Mouse (Mus musculus): Measurements from ENCODE around the gene Tor4a.
A peak's percentile ranks its signal among the peaks of the same experiment; 100 is the strongest.

Tor4a gene

DNA sequence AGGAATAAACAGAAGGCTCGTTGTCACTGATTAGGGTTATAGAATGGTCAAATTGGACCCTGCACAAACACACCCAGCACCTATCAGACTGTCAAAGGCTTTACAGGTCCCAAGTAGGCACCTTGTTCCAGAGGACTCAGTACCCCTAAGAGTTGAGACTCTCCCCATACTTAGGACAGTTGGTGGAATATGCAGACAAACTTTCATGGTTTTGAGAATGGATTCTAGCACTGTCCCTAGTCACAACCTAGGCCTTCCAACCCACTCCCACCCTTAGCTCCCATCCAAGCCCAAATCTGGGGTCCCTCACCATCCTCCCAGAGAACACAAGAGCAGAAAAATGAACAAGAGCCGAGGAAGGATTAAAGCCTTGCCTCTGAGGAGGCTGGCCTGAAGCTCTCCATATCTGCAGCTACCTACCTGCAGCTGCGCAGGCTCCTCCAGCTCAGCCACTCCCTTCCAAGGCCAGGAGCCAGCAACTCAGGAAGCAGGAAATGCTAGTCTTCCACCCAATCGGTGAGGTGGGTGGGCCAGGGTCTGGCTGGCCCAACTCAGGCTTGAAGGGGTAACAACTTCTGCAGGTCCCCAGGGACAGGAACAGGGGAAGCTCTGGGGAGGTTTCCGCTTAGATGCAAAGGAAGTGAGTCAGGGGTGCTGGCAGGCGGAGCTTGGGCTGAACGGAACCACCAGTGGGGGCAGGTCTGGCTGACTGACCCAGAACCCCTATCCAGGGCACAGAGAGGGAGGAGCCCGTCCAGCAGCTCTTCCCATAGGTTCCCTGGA, at the start of gene Tor4a:
Tor4a (minus strand) TSS at position 715 of the 783 bp plus-strand sequence.
- DNase-seq (ENCODE audit: low read depth, low spot score), result peak; percentile 88

DNA sequence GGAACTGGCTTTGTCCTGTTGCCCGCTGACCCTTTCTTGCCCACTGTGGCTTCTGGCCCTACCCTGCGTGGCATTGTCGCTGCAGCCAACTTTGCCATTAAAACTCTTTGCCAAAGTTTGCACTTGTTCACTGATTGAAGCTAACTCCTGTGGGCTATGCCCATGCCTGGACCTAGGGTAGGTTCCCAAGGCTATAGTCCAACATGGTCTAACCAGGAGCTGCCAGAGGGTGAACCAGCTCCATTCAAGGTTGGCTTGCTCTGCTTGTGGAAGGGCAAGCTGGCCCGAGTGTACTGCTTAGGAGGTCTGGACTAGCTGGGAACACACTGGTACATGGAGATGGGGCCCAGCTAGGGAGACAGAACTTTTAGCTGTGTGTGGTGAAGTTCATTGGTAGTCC, 47.5 kb upstream of the Tor4a start:
- no peak for DNase-seq (ENCODE audit: low read depth, low spot score)

DNA sequence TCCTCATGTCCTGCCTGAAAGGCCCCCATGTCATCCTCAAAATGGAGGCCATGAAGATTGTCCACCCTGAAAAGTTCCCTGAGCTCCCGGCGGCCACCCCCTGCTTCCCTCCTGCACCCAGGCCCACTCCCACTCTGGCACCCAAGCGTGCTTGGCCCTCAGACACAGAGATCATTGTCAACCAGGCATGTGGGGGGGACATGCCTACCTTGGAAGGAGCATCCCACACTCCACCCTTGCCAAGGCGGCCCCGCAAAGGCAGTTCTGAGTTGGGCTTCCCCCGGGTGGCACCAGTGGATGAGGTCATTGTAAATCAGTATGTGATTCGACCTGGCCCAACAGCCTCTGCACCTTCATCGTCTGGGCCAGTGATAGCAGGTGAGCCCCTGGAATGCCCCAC, 46.7 kb upstream of the Tor4a start:
- DNase-seq (ENCODE audit: low read depth, low spot score), result no peak

DNA sequence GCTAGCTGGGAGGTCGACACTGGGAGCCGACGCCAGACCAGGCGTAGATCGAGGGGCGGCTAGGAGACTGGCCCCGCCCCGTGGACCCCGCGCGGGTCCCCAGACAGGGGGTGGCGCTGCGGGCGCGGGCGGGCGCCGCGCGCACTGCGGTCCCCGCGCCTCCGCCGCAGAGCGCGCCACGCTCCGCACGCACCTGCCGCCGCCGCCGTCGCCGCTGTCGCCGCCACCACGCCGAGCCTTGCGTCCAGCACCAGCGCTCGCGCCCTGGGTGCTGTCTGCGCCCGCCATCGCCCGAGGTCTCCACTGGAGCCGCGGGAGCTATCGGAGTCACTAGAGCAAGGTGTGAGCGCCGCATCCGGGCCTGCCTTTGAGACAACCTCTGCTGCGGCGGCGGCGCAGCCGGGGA, 45.4 kb upstream of the Tor4a start, which contains the start of the genes Rnf208 and Cysrt1:
Rnf208 (plus strand) TSS at position 155 of the 406 bp plus-strand sequence.
Cysrt1 (minus strand) TSS at position 352 of the 406 bp plus-strand sequence.
- DNase-seq (ENCODE audit: low read depth, low spot score), result peak; percentile 46

DNA sequence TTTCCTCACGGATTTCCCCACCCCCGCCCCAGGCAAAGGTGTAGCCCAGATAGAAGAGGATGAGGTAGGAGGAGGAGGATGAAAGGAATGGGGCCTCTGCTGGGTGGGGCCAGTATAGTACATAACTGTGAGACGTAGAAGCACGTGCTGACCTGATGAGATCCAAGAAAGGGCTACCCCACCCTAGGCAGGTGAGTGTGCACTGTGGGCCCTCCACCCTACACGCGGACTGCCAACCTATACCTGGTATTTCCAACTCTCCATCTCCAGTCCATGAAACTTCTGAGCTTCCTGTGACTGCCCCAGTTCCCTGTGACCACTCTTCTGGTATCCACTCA, 44.7 kb upstream of the Tor4a start:
- peak; percentile 36 for DNase-seq (ENCODE audit: low read depth, low spot score)

DNA sequence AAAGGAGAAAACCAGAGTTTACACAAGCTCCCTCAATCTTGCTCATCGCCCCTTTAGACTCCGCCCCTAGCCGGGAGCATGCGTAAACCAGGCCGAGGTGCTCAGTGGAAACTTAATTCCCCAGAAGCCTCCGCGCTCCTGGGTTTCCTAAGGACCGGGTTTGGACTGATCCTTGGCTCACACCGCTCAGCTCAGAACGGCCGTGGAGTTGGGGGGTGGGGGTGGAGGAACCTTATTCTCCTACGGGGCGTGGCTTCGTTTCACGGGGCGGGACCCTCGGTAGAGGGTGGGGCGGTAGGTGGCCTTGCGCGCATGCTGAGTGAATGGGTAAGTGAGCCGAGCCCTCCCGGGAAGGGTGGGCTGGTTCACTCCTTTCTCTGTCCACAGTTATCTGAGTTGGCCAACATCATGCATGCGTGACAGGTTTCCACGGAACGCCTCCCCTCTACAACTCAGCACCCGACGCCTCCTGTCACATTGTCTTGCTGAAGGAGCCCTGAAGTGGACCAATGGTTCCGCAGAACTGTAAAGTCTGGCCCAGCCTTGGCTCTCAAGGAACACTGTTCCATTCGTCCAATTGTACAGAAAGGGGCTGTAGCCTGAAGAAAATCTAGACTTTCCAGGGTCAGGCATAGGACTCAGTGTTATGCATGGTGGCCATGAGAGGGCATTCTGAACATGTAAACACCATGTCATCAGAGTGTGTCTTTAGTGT, 44.2 kb upstream of the Tor4a start:
- peak; percentile 66 for DNase-seq (ENCODE audit: low read depth, low spot score)

DNA sequence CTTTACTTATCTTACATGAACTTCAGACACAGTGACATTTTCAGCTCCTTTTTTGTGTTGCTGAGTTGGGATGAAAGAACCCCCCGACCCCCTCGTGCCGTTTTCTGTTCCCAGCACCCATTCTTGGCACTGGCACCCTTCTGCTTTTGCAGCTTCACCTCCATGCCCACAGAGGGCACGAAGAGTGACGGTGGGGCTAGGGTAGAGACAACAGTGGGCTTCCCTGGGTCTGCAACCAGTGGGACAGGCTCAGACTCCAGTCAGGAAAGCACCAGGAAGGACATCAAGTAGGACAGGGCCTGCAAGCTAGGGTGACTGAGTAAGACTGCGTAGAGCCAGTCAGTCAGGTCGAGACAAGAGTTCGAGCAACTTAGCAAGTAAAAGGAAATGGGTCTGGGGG, 43.6 kb upstream of the Tor4a start:
- no peak for DNase-seq (ENCODE audit: low read depth, low spot score)

DNA sequence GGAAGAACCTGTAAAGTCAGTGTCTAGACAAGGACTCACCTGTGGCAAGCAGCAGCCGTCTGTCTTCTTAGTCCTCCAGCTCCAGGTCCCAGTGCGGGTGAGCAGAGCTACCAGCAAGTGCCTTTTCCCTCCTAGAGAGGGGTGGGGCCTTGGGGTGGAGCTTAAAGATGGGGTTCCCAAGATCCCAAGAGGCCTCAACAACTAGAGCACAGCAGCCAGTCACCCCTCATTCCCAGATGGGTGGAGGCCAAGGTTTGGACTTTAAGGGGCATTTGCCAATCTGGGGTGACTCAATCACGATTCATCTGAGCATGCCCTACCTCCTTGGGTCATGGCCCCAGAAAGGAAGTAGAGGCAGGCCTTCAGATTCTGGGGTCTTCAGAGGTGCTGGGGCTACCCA, 43.1 kb upstream of the Tor4a start:
- no peak for DNase-seq (ENCODE audit: low read depth, low spot score)

DNA sequence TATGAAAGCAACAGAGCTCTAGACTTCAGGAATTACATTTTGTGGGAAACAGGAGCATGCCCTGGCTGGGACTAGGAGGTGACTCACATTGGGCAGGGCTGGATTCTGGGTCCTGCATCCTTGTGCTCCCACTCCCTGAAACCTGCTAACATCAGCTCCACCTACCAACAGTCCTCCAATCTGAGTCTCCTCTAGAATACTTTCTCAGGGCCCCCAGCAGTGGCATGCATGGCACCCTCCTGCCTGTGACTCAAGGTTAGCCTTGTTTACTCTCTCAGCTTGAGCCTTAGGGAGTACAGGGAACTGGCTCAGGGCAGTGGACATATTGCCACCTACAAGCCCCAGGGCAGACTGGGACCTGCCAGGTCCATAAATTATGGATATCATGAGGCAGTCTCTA, 41.4 kb upstream of the Tor4a start:
- no peak for DNase-seq (ENCODE audit: low read depth, low spot score)

DNA sequence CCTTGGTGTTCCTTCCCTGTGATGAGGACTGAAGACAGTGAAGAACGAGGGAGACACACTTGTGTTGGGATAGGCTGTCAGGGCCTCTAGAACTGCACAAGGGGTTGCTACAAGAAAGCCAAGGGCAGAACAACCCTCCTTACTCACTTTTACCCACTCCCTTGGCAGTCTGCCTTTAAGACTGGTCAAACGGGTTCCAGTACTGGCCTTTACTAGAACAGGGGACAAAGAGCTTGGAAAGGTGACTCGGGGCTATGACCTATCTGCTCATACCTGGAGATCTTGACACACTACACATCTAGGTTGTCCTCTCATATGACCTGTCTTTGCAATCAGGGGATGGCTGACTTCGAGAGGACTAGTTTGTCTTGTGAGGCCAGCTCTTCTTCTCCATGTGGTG, 40.8 kb upstream of the Tor4a start:
- DNase-seq (ENCODE audit: low read depth, low spot score), result no peak

DNA sequence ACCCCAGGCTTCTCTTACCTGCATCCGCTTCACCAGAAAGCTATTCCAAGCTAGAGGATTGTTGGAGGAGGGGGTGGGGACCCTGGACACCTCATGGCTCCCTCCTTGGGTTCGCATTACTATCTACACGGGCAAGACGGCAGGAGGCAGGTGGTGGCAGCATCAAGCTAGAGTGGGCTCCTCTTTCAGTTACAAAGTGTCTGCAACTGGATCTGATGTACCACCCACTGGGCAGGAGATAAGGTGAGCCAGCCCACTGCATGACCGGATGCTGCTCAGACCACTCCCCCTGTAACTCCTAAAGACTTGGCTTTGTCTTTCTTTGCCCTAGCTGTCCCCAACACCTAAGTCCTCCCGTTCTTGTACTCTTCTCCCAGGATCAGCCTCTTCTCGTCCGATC, 39.9 kb upstream of the Tor4a start, which contains the start of gene Rnf224:
Rnf224 (minus strand) TSS at position 174 of the 400 bp plus-strand sequence.
- DNase-seq (ENCODE audit: low read depth, low spot score), result no peak

DNA sequence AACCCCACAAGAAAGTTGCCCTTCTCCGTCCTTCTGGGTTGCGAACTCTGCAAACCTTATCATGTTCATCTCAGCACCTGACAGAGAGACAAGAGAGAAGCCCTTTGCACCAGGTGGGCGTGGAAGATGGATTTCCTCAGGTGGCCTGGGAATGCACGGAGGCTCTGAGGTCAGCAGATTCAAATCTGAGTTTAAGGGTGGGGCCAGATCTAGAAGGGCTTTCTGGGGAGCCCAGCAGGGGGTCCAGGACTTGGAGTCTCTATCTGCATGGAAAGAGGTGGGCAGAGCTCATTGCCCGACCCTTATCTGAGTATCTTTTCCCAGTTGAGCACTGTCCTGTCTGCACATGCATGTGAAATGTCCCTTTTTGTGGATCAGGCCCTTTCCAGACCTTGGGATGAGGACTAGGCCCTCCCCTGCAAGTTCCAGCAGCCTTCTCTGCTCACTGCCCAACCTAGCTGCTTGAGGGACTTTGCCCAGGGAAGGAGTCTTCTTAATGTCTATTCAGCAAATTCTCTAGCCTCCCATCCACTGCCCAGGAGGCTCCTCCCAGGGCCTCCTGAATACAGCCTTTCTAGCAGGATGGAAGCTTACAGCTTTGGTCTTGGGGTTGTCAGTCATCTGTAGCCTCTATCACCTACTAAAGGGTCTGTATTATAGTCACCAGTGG, 38.0 kb upstream of the Tor4a start:
- DNase-seq (ENCODE audit: low read depth, low spot score), result no peak

DNA sequence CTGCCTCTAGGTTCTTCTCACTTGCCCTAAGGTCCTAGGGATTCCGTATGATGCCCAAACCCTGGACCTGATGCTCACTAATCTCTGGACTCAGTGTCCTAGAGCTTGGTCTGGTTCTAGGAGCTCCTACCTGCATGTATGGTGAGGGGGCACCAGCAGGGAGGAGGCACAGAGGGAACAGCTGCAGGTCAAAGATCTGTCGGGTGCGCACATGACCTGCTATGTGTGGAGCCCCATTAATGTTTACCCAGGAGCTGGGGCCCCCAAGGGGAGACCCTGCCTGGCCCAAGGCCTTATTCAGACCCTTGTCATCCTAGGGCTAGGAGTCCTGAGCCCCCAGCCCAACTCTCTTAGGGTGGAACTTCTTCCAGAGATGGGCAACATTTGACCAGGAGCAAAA, 37.4 kb upstream of the Tor4a start, which contains the start of gene Slc34a3:
Slc34a3 (minus strand) TSS at position 315 of the 400 bp plus-strand sequence.
- DNase-seq (ENCODE audit: low read depth, low spot score), result no peak

DNA sequence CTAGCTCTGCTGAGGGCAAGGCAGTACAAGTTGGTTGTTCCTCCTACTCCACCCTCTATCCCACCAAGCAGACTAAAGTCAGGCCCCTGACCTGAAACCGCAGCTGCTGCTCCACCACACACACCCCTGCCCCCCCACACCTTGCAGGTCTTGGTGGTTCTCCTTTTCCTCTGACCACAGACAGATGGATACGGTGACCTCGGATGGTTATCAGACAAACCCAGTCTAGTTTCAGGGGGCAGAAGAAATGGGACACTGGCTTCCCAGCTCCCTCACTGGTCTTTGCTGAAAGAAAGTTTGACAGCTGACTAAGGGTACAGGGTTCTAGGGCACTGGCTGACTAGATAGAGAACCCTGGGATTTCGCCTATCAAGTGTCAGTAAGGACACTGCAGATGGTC, 36.7 kb upstream of the Tor4a start:
- no peak for DNase-seq (ENCODE audit: low read depth, low spot score)

DNA sequence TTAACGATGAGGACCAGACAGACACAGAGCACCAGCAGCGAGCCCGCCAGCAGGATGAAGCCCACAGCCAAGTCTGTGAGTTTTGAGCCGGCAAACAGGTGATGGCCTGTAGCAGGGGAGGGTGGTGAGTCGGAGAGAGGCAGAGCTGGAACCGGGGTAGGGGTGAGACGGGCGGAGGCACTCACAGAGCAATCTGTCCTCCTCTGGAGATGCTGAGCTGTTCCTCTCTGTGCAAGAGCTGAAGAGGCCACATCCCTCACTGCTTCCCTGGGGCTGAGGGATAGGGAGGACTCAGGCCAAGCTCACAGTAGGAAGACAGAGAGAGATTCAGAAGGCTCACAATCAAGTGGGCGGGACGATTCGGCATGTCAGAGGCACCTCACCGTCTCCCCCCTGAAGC, 34.4 kb upstream of the Tor4a start:
- DNase-seq (ENCODE audit: low read depth, low spot score), result no peak

DNA sequence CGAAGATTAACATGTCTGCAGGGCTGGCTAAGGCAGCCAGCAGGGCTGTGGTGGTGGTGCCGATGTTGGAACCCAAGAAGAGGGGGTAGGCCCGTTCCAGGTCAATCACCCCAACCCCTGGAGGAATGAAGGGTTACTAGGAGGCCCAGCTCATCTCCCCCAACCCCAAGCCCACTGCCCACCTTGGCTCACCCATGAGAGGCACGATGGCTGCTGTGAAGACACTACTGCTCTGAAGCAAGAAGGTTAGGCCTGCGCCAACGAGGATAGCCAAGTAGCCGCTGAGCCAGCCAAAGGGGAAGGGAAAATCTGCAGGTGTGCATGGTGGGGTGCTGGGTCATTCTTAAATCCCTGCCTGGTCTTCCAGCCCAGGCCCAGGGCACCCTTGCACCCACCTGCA, 33.9 kb upstream of the Tor4a start:
- DNase-seq (ENCODE audit: low read depth, low spot score), result no peak

DNA sequence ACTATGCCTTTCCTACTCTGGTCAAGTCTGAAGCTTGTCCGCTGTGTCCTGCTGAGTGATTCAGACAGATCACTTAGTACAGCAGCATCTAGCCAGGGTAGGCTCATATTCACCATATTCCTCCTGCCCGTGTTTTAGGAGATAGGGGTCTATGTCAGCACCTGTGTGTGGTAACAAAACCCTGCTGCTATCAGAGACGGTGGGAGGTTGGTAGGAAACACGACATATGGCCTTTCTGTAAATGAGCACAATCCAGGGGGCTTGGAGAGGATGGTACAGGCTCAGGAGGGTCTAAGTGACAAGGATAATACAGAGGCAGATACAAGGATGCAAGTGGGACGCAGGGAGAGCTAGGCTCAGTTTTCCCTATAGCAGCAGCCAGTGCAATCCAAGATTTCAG, 32.9 kb upstream of the Tor4a start:
- DNase-seq (ENCODE audit: low read depth, low spot score), result no peak

DNA sequence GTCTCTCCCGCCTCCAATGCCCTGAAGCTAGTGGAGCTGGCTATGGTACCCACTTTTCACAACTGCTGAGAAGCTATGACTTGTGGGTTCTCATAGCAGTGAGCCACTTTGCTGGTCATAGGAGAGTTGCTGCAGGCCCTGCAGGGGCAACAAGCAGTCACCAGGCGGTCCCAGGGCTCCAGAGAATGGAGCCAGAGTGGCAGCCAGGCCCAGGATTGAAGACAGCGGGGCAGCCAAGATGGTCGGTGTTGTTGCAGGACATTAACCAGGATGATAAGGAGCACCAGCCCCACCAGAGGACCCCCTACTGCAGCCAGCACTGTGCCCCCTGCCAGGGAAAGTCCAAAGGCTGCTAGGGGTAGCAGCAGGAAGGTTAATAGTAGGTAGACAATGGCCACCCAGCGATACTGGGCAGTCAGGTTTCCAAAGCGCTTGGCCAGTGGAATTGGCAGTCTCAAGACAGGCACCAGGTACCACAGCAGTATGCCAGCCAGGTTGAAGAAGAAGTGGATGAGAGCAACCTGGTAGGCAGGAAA, 32.4 kb upstream of the Tor4a start:
- no peak for DNase-seq (ENCODE audit: low read depth, low spot score)

DNA sequence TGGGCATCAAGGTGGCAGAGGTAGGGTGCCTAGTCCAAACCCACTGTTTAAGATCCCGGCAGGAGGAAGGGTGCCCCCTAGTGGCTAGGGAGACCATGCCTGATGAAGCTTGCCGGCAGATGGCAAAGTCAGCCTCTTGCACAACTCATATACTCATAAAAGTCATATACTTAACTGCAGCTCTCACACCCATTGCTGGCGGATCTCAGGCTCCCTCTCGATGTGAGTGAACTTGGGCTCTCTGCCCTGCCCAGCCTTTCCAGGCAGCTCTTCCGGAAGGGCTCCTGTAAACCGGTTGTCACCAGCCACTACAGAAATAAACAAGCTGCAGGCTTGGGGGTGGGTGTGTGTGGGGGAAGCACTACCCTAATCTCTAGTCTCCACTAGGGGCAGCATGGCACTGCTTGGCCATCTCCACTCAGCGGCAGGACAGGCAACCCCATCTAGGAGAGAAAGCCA, 31.8 kb upstream of the Tor4a start:
- DNase-seq (ENCODE audit: low read depth, low spot score), result peak; percentile 91

DNA sequence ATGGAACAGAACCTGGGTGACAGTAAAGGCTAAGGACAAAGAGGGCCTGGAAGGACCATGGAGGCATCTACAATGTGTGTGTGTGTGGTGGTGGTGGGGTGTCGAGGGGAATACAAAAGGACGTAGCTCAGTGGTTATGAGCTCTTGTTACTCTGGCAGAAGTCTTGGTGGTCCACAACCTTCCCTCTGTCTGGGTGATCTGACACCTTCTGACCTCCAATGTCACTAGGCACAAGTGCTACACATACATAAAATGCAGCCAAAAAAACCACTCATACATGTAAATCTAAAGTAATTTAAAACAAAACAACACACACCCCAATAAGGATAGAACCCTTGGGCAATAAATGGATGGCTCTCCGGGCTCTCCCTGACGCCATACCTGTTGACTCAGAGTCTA, 30.7 kb upstream of the Tor4a start:
- no peak for DNase-seq (ENCODE audit: low read depth, low spot score)

DNA sequence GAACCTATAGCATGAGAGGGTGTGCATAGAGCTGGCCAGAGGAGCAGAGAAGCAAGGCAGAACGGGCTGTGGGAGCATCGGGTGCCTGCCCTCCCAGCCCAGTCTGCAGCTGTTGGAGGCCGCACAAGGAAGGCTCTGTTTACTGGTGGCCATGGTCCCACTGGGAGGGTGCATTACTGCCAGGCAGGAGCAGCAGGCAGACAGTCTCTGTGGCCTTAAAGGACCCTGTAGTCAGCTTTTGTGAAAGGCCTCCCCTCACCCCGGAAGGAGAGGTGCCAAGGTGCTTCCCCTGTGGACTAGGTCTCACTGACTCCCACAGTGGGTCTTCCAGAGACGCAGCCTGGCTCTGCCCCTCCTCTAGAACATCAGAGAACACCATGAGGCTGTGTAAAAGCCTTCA, 30.2 kb upstream of the Tor4a start:
- no peak for DNase-seq (ENCODE audit: low read depth, low spot score)

DNA sequence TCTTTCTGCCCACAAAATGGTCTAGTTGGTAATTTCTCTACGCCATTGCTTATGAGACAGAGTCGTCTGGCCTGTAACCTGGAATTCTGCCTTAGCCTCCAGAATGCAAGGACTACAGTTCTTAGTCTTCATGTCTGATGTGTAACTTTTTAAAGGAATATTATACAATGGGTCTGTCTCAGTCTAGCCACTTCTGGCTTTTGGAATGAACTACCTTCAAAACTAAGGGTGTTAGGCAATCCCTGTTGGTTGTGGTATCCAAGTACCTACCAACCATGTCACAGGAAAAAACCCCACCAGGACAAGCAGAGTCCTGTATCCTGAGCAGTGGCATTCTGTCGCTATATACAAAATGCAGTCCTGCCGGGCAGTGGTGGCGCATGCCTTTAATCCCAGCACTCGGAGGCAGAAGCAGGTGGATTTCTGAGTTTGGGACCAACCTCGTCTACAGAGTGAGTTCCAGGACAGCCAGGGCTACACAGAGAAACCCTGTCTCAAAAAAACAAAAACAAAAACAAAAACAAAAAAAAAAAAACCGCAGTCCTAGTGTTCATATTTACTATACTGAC, 29.2 kb upstream of the Tor4a start:
- no peak for DNase-seq (ENCODE audit: low read depth, low spot score)

Data from CD4-positive helper T cell, adult 2 months (primary cell).